Mouse (Mus musculus) urinary bladder, postnatal 4 days (tissue): ENCODE measurements around the gene Pkp4.
"Not testable (repeated sequence)": the region's sequence is repeated elsewhere in the genome, so short reads cannot be mapped to it uniquely, and the experiment has no call there.

Experiments used
- DNase-seq, 2 experiments: peaks; one replicate each; pipeline ENCODE4 v3.0.0; 2021 to 2022; ENCODE audit warnings: low spot score in 2 of 2

Pkp4 gene

GRCm38 (mm10) chr2:59383852-59384776 lies 223.5 kb downstream of the Pkp4 start:
- DNase-seq = no peak

- no peak for DNase-seq
Observed at GRCm38 (mm10) chr2:59385211-59385935, 224.7 kb downstream of the Pkp4 start.

- no peak for DNase-seq
Observed at GRCm38 (mm10) chr2:59389971-59390370, 229.3 kb downstream of the Pkp4 start.

- no peak for DNase-seq
Observed at GRCm38 (mm10) chr2:59393177-59393576, 232.5 kb downstream of the Pkp4 start.

- no peak for DNase-seq
Observed at GRCm38 (mm10) chr2:59394651-59395050, 234.0 kb downstream of the Pkp4 start.

- not testable (repeated sequence) for DNase-seq
Observed at GRCm38 (mm10) chr2:59395160-59395650, 234.6 kb downstream of the Pkp4 start.

GRCm38 (mm10) chr2:59396555-59396954 lies 235.9 kb downstream of the Pkp4 start:
- no peak for DNase-seq

GRCm38 (mm10) chr2:59397531-59397930 lies 236.9 kb downstream of the Pkp4 start:
- no peak for DNase-seq

- no peak for DNase-seq
Observed at GRCm38 (mm10) chr2:59400901-59401378, 240.3 kb downstream of the Pkp4 start.

- DNase-seq = no peak
Observed at GRCm38 (mm10) chr2:59401841-59402461, 241.3 kb downstream of the Pkp4 start.

- no peak for DNase-seq
Observed at GRCm38 (mm10) chr2:59404022-59404421, 243.4 kb downstream of the Pkp4 start.
